Mouse (Mus musculus) heart, postnatal 0 days (tissue): Measurements from ENCODE around the gene Isca1. TPM values are rescaled to one million over a fixed set of nuclear protein-coding genes. Genes with fewer than 3 reads are reported as not detected.

Experiments
- ATAC-seq: fragments of 200-750 bp; cut with Nextera tagmentation; 2 replicates; pipeline ENCODE4 v1.8.0; 2017; ENCODE audit warnings: low read depth, moderate number of reproducible peaks, moderate library complexity; ENCODE audit not compliant: insufficient read depth
- DNase-seq: peaks from one replicate; pipeline ENCODE4 v3.0.0-alpha.2; 2016; ENCODE audit warnings: low spot score
- H3K27ac ChIP-seq: fragments of 300-500 bp; sonication (generic); 2 replicates; pipeline ENCODE4 v1.5.1; 2014; ENCODE audit warnings: low read depth, mild to moderate bottlenecking
- H3K27me3 ChIP-seq: fragments of 300-500 bp; sonication (generic); 2 replicates; pipeline ENCODE4 v1.6.1; 2014; ENCODE audit warnings: low read length, mixed read lengths; ENCODE audit not compliant: control insufficient read depth, insufficient read depth
- H3K36me3 ChIP-seq: fragments of 300-500 bp; sonication (generic); replicated peaks from 2 replicates; pipeline ENCODE4 v1.6.1; 2014; ENCODE audit warnings: low read length, mixed read lengths; ENCODE audit not compliant: control insufficient read depth, insufficient read depth
- H3K4me1 ChIP-seq: fragments of 300-500 bp; sonication (generic); 2 replicates; pipeline ENCODE4 v1.6.1; 2014; ENCODE audit warnings: antibody characterized with exemption; ENCODE audit not compliant: control insufficient read depth, insufficient read depth
- H3K4me2 ChIP-seq: fragments of 300-500 bp; sonication (generic); 2 replicates; pipeline ENCODE4 v1.6.1; 2014; ENCODE audit warnings: low read depth, mild to moderate bottlenecking, low read length, moderate library complexity
- H3K4me3 ChIP-seq: fragments of 300-500 bp; sonication (generic); 2 replicates; pipeline ENCODE4 v1.5.1; 2014; ENCODE audit warnings: low read depth, low read length
- H3K9ac ChIP-seq: fragments of 300-500 bp; sonication (generic); replicated peaks from 2 replicates; pipeline ENCODE4 v1.6.1; 2014; ENCODE audit warnings: low read depth, low read length, mixed read lengths
- H3K9me3 ChIP-seq: fragments of 300-500 bp; sonication (generic); replicated peaks from 2 replicates; pipeline ENCODE4 v1.6.1; 2016; ENCODE audit warnings: low read length; ENCODE audit not compliant: control insufficient read depth
- CTCF ChIP-seq: IDR thresholded peaks from 2 replicates; pipeline ENCODE4 v1.5.1; 2016; ENCODE audit warnings: antibody characterized with exemption, control low read depth, low read depth
- EP300 ChIP-seq: IDR thresholded peaks from 2 replicates; pipeline ENCODE4 v1.6.1; 2016; ENCODE audit warnings: antibody characterized with exemption, low read depth
- WGBS: fragments of 180-500 bp; shearing (Covaris S2); extraction: QIAGEN DNeasy Blood & Tissue Kit; methylation state at CpG from one replicate; pipeline ENCODE4 v1.1.7; 2014; 5-methylcytosine and 5-hydroxymethylcytosine counted together
- polyA plus RNA-seq: library from polyadenylated mRNA; unstranded; fragments of >200 nt; fragmentation: Nextera tagmentation; extraction: Ambion mirVana; gene quantifications from 2 replicates; pipeline ENCODE4 v1.2.1, GENCODE M21; 2015
- total RNA-seq: library from RNA; depleted of rRNA; stranded (reverse); fragments of >200 nt; gene quantifications from 2 replicates; pipeline ENCODE4 v1.2.3, GENCODE M21; 2014; ENCODE audit warnings: low replicate concordance

Gene Isca1
- total and polyA plus RNA-seq, 2 experiments from 2014 or later, result 193 to 259 TPM

DNA sequence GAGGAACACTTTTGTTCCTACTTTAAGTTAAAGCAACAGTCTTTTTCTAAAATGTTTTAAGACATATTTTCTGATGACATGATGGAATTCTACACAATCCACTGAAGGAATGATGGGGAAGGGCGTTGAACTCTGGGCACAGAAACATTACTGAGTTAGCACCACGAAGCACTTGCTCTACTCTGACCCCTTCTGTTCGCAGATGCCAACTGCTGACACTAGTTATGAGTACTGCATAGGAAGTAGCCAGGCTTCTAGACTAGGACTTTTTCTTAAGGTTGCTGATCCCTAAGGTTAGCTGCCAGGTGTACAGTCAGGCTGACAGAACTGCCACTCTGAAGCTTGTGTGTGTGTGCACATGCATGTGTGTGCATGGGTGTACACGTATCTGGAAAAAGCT lies 9.6 kb upstream of the Isca1 start:
- Histone ChIP-seq H3K36me3 (peaks cover 85% of the 10 kb centered on the region), H3K27ac (no peak overlapping the region)
- no peak; the same call in 1 of the 2 replicates for ATAC-seq

DNA sequence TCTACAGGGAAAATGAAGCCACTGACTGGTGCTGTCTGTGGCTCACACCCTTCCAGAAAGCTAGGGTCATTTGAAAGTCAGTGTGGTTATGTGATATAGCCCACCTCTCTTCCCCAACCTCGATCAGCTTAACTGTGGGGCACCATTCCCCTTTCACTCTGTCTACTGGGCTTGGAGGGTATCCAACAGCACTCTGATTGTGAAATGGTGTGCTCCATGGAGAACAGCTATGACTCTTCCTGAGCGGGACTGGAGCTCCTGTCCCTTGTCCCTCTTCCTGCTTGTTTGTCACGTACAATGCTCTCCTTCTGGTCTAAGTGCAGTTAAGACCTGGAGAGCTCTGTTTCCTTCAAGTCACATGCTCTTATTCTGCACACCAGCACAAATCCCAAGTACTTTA lies 5.6 kb upstream of the Isca1 start:
- Histone ChIP-seq H3K4me3 (no peak overlapping the region), H3K4me1 (peaks cover 22% of the 10 kb centered on the region), H3K9me3 (no peaks in the 10 kb centered on the region), H3K4me2 (no peak overlapping the region), H3K27ac (peak overlapping the region; percentile 77), H3K36me3 (peaks cover 66% of the 10 kb centered on the region), H3K9ac (no peak overlapping the region), H3K27me3 (no peaks in the 10 kb centered on the region)
- ATAC-seq (0 out of 2 replicates have a peak, but pooled peaks have one; percentile 9), DNase-seq (peak; percentile 24)
- WGBS, result 32% methylated on average over 3 of the region's 3 CpGs
- TF ChIP-seq CTCF, result no peak
- TF ChIP-seq EP300, result no peak

More for the DNA sequence above, 9.6 kb upstream of the Isca1 start:
- Histone ChIP-seq H3K9ac (no peak overlapping the region), H3K27me3 (no peaks in the 10 kb centered on the region), H3K4me1 (peaks cover 9% of the 10 kb centered on the region), H3K9me3 (no peaks in the 10 kb centered on the region), H3K4me2 (no peak overlapping the region), H3K4me3 (no peak overlapping the region)
- 84% methylated on average over 4 of the region's 4 CpGs for WGBS
- no peak for DNase-seq
- TF ChIP-seq CTCF (peak; percentile 26; the same call in 1 of the 2 replicates), EP300 (no peak)

DNA sequence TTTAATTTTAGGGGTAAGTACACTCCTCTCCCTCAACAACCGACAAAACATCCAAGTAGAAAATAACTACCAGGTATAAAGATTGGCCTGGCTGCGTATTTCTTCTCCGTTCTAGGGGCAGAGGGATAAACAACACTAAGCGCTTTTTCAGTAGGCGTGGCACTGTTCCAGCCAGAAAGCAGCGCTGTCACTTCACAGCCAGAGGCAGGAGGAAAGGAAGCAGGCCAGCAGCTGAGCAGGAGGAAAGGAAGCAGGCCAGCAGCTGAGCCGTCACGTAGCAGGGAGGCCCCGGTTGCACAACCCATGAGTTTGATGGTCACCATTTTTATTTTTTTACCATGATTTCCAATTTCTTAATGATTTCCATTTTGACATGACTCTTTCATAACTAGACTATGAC lies 1.6 kb upstream of the Isca1 start:
- no peaks in the 10 kb centered on the region for H3K27me3 ChIP-seq
- TF ChIP-seq CTCF, result no peak
- no peak; the same call in 1 of the 2 replicates for TF ChIP-seq EP300
- 3% methylated on average over 9 of the region's 9 CpGs for WGBS
- no peaks in the 10 kb centered on the region for H3K9me3 ChIP-seq
- H3K4me1 ChIP-seq, result peaks cover 46% of the 10 kb centered on the region
- H3K4me2 ChIP-seq, result peak overlapping the region; percentile 61
- peak overlapping the region; percentile 94; the same call in 1 of the 2 replicates for H3K4me3 ChIP-seq
- peak overlapping the region; percentile 97 for H3K27ac ChIP-seq
- peaks cover 28% of the 10 kb centered on the region for H3K36me3 ChIP-seq
- DNase-seq, result peak; percentile 95
- H3K9ac ChIP-seq, result peak overlapping the region; percentile 98
- ATAC-seq, result peak; percentile 19; the same call in 1 of the 2 replicates

DNA sequence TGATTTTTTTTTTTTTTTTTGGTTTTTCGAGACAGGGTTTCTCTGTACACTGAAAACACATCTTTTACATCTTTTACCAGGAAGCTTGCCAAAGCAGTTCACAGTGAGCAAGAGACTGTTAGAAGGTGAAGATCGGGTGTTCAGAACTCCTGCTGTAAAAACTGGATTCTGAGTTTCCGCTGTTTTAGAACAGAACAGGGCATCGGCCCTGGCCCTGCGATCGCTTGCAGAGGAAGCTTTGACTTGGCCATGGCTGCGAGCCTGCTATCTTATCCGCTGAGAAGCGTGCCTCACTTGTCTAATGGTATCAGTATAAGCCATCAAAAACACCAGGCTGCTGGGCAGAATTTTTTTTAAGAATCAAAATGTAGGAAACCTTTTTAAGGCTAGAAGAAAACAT lies 1.2 kb upstream of the Isca1 start:
- peak overlapping the region; percentile 61 for H3K4me2 ChIP-seq
- H3K36me3 ChIP-seq, result peaks cover 26% of the 10 kb centered on the region
- H3K9ac ChIP-seq, result peak overlapping the region; percentile 98
- WGBS, result 18% methylated on average over 9 of the region's 9 CpGs
- TF ChIP-seq CTCF (no peak), EP300 (no peak)
- H3K4me3 ChIP-seq, result peak overlapping the region; percentile 94
- H3K9me3 ChIP-seq, result no peaks in the 10 kb centered on the region
- DNase-seq (peak; percentile 42), ATAC-seq (no peak)
- H3K4me1 ChIP-seq, result peaks cover 50% of the 10 kb centered on the region
- no peaks in the 10 kb centered on the region for H3K27me3 ChIP-seq
- peak overlapping the region; percentile 97 for H3K27ac ChIP-seq

DNA sequence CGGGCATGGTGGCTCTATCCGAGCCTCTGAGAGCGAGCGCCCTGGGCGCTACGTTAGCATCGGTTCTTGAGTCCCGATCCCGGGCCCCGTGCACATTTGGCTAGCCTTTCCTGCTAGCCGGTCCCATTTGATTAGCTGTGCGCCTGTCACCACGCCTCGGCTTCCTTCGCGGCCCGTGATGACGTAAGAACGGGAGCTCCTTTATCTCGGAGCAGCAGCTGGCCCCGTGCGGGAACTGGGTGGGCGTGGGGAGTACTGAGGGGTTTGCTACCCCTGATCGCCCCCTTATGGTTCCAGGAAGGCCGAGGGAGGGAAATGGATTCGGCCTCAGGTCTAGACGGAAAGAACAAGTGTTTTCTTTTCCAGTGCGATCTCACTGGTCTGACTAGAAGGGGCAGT lies 553 bp upstream of the Isca1 start:
- WGBS, result under 1% methylated on average over 28 of the region's 28 CpGs
- peak overlapping the region; percentile 94 for H3K4me3 ChIP-seq
- H3K9me3 ChIP-seq, result no peaks in the 10 kb centered on the region
- DNase-seq, result peak; percentile 91
- H3K4me2 ChIP-seq, result peak overlapping the region; percentile 61
- TF ChIP-seq CTCF (peak; percentile 29), EP300 (no peak; the same call in 1 of the 2 replicates)
- H3K36me3 ChIP-seq, result peaks cover 26% of the 10 kb centered on the region
- H3K27me3 ChIP-seq, result no peaks in the 10 kb centered on the region
- H3K4me1 ChIP-seq, result peaks cover 51% of the 10 kb centered on the region
- H3K9ac ChIP-seq, result peak overlapping the region; percentile 98
- H3K27ac ChIP-seq, result peak overlapping the region; percentile 97
- ATAC-seq, result peak; percentile 73

DNA sequence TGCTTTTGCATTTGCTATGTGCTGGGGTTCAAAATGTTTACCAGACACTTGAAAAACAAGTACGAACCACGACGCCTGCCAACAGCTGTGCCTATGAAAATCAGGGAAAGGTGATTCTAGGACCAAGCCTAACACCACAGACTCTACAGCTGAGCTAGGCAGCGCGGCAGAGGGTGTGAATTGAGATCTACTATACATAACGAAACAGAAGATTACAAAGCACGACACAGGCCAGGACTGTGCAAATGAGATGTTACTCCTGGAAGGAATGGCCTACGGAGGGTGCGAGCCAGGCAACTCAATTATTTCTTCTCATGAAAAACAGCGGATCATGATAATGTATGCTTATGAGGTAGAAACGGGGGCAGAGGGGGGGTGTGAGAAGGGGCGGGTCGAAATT lies 1.1 kb downstream of the Isca1 start:
- Histone ChIP-seq H3K4me1 (peaks cover 52% of the 10 kb centered on the region), H3K9ac (peak overlapping the region; percentile 98), H3K36me3 (peaks cover 20% of the 10 kb centered on the region; the same call in 1 of the 2 replicates), H3K27me3 (no peaks in the 10 kb centered on the region), H3K27ac (peak overlapping the region; percentile 97), H3K4me3 (peak overlapping the region; percentile 94), H3K9me3 (no peaks in the 10 kb centered on the region), H3K4me2 (peak overlapping the region; percentile 68)
- no peak for DNase-seq
- WGBS, result 11% methylated on average over 13 of the region's 13 CpGs
- no peak for ATAC-seq
- TF ChIP-seq CTCF (no peak), EP300 (no peak)
